Mouse (Mus musculus): ENCODE results near the gene Jaml. TPM values are rescaled to one million over a fixed set of nuclear protein-coding genes. Genes with fewer than 3 reads are reported as not detected.

Gene Jaml
- polyA plus RNA-seq (2015; fragmentation: Nextera tagmentation; extraction: Ambion mirVana): 10.2 and 10.3 TPM in 2 replicates

DNA sequence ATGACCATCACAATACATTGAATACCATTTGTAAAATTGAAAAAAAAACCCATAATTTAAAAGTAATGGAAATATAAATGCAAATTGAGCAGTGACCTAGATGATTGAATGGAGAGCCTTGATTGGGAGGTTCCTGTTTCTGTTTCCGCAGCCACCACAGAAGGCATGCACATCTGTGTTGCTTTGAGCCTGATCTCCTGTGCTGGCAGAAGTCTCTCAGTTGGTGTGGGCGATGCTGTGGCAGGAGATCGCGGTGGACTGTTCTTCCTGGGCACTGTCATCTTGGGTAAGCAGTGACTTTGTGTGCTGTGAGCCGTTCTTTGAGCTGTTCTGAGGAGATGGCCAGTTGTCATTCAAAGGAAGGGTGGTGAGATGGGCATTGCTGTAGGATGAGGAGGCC lies at the start of gene Jaml:
Gene Jaml (plus strand): TSS at position 173 of the 400 bp plus-strand sequence.

DNA sequence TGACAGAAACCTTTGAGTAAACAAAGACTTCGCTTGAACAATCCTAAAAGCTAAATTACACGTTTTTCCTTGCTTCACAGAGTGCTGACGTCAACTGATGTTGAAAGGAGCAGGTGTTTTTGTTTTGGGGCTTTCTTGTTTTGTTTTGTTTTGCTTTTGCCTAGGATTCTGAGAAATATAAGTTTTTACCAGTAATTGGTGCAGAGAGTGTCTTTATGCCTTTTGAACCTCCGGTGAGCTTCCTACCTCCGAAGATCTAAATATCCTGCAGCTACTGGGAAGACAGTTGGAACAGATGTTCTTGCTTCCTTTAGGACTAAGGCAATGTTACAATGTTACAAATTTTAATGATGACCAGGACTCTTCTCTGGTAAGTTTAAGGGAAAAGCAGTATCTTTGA lies 39.5 kb upstream of the Jaml start, which contains the start of gene Mpzl2:
Gene Mpzl2 (plus strand): TSS at position 301 of the 400 bp plus-strand sequence.

DNA sequence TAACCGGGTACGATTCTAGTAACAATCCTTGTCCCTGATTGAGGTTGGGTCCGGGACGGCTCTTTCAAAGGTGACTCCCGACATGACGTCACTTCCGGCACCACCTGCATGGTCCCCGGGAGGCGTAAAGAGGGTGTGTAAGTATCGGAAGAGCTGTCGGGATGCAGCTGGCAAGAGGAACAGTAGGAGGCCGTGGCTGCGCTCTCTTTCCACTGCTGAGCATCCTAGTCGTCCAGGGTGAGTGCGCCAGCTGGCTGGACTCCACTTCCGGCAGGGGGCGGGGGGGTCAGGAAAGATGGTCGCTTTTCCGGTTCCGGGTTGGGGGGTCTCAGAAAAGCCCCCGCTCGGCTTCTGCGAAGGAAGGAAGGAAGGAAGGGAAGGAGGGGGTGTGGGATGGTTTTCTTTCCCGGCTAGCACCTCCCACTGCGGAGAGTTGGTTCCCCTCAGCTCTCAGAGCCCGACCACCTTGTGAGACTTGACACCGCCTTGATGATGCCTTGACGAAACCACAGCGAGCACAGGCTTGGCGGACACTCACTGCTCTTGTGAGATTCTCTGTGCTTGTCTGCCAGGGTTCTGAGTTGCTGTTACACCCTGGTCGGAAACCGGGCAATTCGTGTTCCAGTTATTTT lies 23.8 kb upstream of the Jaml start, which contains the start of gene Mpzl3:
Gene Mpzl3 (plus strand): TSS at position 105 of the 632 bp plus-strand sequence.

DNA sequence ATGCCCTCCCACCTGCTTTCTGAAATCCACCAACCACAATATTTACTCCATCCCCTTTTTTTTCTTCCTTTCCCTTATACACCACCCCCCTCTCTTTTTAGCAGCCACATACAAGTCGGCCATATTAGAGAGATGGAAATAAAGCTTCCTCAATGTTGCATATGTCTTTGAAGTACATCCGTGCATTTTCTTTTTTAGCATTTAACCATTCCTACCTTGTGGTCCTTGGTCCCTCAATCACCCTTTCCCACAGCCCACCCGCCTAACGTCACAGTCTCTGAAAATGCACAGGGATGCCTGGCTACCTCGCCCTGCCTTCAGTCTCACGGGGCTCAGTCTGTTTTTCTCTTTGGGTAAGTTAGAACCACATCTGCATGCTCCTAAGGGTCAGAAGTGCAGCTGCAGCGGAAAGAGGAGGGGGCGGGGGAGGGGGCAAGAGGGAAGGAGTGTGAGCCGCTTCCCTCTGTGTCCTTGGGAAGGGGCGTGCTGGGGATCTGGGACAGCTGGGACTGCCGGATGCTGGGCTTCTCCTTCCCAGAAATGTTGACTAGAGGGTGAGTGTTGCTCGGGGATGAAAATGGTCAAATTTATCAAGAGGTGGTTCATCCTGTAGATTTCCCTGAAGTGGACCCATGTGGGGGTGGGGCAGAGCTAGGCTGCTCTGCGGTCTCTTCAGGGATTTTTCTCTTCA lies 38.9 kb downstream of the Jaml start, which contains the start of gene Scn2b:
Gene Scn2b (plus strand): TSS at position 42 of the 691 bp plus-strand sequence.

DNA sequence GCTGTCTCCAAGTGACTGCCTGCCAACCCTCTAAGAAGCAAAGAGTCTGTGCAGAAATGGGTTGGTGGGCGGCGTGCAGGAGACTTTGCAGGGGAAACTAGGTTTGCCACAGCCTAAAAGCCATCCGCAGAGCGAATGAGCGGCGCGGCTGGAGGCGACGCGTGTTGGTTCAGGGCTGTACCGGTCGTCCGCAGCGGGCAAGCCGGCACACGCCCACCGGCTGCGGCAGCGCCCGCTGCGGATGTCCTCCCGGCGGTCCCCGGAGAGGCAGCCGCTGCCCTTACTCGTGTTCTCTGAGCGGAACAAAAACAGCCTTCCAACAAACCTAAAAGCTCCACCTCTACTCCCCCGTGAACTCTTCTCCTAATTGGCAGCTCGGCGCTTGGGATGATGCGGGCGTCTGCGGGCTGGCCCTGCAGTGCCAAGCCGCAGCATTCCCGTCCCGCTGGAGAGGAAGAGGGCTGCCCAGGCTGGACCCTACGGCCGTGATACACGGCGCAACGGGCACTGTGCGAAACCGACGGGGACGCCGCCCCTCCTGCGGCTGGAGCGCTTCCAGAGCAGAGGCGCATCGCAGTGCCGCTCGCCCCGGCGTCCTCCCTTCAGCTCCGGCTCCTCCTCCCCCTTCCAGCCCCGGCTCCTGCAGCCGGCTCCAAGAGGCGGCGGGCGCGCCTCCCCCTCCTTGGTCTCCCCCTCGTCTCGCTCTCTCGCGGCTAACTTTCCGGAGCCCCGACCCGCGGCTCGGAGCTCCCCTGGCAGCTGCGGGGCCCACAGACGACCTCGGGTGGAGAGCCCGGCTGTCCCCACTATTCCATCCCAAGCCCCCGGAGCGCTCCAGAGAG lies 59.4 kb downstream of the Jaml start, which contains the start of gene Scn4b:
Gene Scn4b (plus strand): TSS at position 205 of the 842 bp plus-strand sequence.

Other genes with a start within 250 kb of the Jaml start
- 6.8 and 7.2 TPM in 2 replicates for gene Kmt2a, start 197.9 kb upstream of the Jaml start, polyA plus RNA-seq (2015; fragmentation: Nextera tagmentation; extraction: Ambion mirVana)
- 750 and 762 TPM in 2 replicates for gene Atp5l, start 158.4 kb upstream of the Jaml start, polyA plus RNA-seq (2015; fragmentation: Nextera tagmentation; extraction: Ambion mirVana)
- gene Ube4a, start 113.6 kb upstream of the Jaml start, polyA plus RNA-seq (2015; fragmentation: Nextera tagmentation; extraction: Ambion mirVana): 10.6 and 11.0 TPM in 2 replicates
- gene Cd3g, start 98.8 kb upstream of the Jaml start, polyA plus RNA-seq (2015; fragmentation: Nextera tagmentation; extraction: Ambion mirVana): 1.8 and 3.4 TPM in 2 replicates
- gene Cd3d, start 97.4 kb upstream of the Jaml start, polyA plus RNA-seq (2015; fragmentation: Nextera tagmentation; extraction: Ambion mirVana): 4.1 and 4.5 TPM in 2 replicates
- gene Cd3e, start 69.6 kb upstream of the Jaml start, polyA plus RNA-seq (2015; fragmentation: Nextera tagmentation; extraction: Ambion mirVana): 0.52 and 0.79 TPM in 2 replicates
- gene Mpzl2, start 39.4 kb upstream of the Jaml start, polyA plus RNA-seq (2015; fragmentation: Nextera tagmentation; extraction: Ambion mirVana): 0.42 and 0.55 TPM in 2 replicates
- gene Mpzl3, start 24.0 kb upstream of the Jaml start, polyA plus RNA-seq (2015; fragmentation: Nextera tagmentation; extraction: Ambion mirVana): 0.70 and 1.1 TPM in 2 replicates
- 0.38 and 0.42 TPM in 2 replicates for gene Scn2b, start 38.6 kb downstream of the Jaml start, polyA plus RNA-seq (2015; fragmentation: Nextera tagmentation; extraction: Ambion mirVana)
- 0.19 and 0.24 TPM in 2 replicates for gene Scn4b, start 59.2 kb downstream of the Jaml start, polyA plus RNA-seq (2015; fragmentation: Nextera tagmentation; extraction: Ambion mirVana)
- gene BC049352, start 102.8 kb downstream of the Jaml start, polyA plus RNA-seq (2015; fragmentation: Nextera tagmentation; extraction: Ambion mirVana): 0.28 and 0.34 TPM in 2 replicates
- 0.12 TPM in 1 of 2 replicates, not detected in the other for gene Tmprss4, start 124.9 kb downstream of the Jaml start, polyA plus RNA-seq (2015; fragmentation: Nextera tagmentation; extraction: Ambion mirVana)
- gene Il10ra, start 190.0 kb downstream of the Jaml start, polyA plus RNA-seq (2015; fragmentation: Nextera tagmentation; extraction: Ambion mirVana): 3.3 and 5.8 TPM in 2 replicates
- gene Tmprss13, start 239.9 kb downstream of the Jaml start, polyA plus RNA-seq (2015; fragmentation: Nextera tagmentation; extraction: Ambion mirVana): not detected in 2 replicates